Mouse (Mus musculus): ENCODE results near the gene Arhgef19. TPM values are rescaled to one million over a fixed set of nuclear protein-coding genes. Genes with fewer than 3 reads are reported as not detected.

Gene Arhgef19
- polyA plus RNA-seq (2015; fragmentation: Nextera tagmentation; extraction: Ambion mirVana), result 0.29 and 0.39 TPM in 2 replicates

- DNase-seq (ENCODE audit: low spot score), result peak; percentile 67
Measured at GRCm38 (mm10) chr4:141239388-141240125, at the start of gene Arhgef19. TSS of gene Arhgef19 (plus strand) at chr4:141239499.

- no peak for DNase-seq (ENCODE audit: low spot score)
Measured at GRCm38 (mm10) chr4:141191294-141191693, 48.0 kb upstream of the Arhgef19 start.

- DNase-seq (ENCODE audit: low spot score), result no peak
Measured at GRCm38 (mm10) chr4:141194553-141194952, 44.7 kb upstream of the Arhgef19 start.

GRCm38 (mm10) chr4:141196981-141197685 lies 42.2 kb upstream of the Arhgef19 start:
- no peak for DNase-seq (ENCODE audit: low spot score)

- no peak for DNase-seq (ENCODE audit: low spot score)
Measured at GRCm38 (mm10) chr4:141197686-141198035, 41.6 kb upstream of the Arhgef19 start.

- no peak for DNase-seq (ENCODE audit: low spot score)
Measured at GRCm38 (mm10) chr4:141200906-141201305, 38.4 kb upstream of the Arhgef19 start.

- no peak for DNase-seq (ENCODE audit: low spot score)
Measured at GRCm38 (mm10) chr4:141202192-141202591, 37.1 kb upstream of the Arhgef19 start.

GRCm38 (mm10) chr4:141204580-141205061 lies 34.7 kb upstream of the Arhgef19 start:
- DNase-seq (ENCODE audit: low spot score), result peak; percentile 23

- DNase-seq (ENCODE audit: low spot score), result no peak
Measured at GRCm38 (mm10) chr4:141207081-141207480, 32.2 kb upstream of the Arhgef19 start.

- peak; percentile 33 for DNase-seq (ENCODE audit: low spot score)
Measured at GRCm38 (mm10) chr4:141210524-141211219, 28.6 kb upstream of the Arhgef19 start.

GRCm38 (mm10) chr4:141211646-141212045 lies 27.7 kb upstream of the Arhgef19 start:
- no peak for DNase-seq (ENCODE audit: low spot score)

- no peak for DNase-seq (ENCODE audit: low spot score)
Measured at GRCm38 (mm10) chr4:141212892-141213291, 26.4 kb upstream of the Arhgef19 start.

GRCm38 (mm10) chr4:141213342-141213741 lies 26.0 kb upstream of the Arhgef19 start:
- no peak for DNase-seq (ENCODE audit: low spot score)

- peak; percentile 95 for DNase-seq (ENCODE audit: low spot score)
Measured at GRCm38 (mm10) chr4:141213770-141214336, 25.4 kb upstream of the Arhgef19 start, which contains the start of gene Rsg1. TSS of gene Rsg1 (plus strand) at chr4:141213956.

GRCm38 (mm10) chr4:141214337-141214851 lies 24.9 kb upstream of the Arhgef19 start:
- DNase-seq (ENCODE audit: low spot score), result peak; percentile 80

GRCm38 (mm10) chr4:141219583-141220213 lies 19.6 kb upstream of the Arhgef19 start:
- no peak for DNase-seq (ENCODE audit: low spot score)

- no peak for DNase-seq (ENCODE audit: low spot score)
Measured at GRCm38 (mm10) chr4:141221848-141222247, 17.5 kb upstream of the Arhgef19 start.

- no peak for DNase-seq (ENCODE audit: low spot score)
Measured at GRCm38 (mm10) chr4:141222752-141223151, 16.5 kb upstream of the Arhgef19 start.

- DNase-seq (ENCODE audit: low spot score), result no peak
Measured at GRCm38 (mm10) chr4:141228687-141229086, 10.6 kb upstream of the Arhgef19 start.

GRCm38 (mm10) chr4:141233196-141233595 lies 6.1 kb upstream of the Arhgef19 start:
- no peak for DNase-seq (ENCODE audit: low spot score)

All from thymus, postnatal 0 days (tissue).